Mouse (Mus musculus) MN1 (cell line): Measurements from ENCODE around the gene Cd59b.

ENCODE experiments used
- DNase-seq: peaks from one replicate; pipeline ENCODE4 v3.0.0-alpha.2; 2016; ENCODE audit warnings: low spot score

The Cd59b gene

DNA sequence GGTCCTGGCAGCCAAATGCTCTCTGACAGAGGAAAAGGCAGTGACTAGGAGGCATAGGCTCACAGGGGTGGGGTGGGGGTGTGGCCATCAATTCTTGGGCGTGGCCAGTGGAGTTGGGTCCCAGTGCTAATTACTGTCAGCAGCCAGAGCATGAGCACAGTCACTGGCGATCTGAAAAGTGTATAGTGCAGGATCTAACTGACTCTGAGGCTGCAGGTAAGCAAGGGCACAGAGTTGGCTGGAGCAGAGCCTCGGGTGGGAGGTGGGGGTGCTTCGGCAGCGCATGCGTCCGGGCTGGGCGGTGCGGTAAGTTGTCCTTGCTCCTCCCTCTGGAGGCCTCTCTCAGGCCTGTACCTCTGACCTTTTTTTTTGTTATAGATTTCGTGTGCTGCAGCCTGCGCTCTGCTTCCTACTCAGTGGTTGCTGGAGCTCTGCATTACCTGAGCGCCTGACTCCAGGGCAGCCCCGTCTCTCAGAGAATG, at the start of gene Cd59b:
Gene Cd59b, plus strand, starts transcription at position 146 of the 482 bp plus-strand sequence.
- no peak for DNase-seq

DNA sequence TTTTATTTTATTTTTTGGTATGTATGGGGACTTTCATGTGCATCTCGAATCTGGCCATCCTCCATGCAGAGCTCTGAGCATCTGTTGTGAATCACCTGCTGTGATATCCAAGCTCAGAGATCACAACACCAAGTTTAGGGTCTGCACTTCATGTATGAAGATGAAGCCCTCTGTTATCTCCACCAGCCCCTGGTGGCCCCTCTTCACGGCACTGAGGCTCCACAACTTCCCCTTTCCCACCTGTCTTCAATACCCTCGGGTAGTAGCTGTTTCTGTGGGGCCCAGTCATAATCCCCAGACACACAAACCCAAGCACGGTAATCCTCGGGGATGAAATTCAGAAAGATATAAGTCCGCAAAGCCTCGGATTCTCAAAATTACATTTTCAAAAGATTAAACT, 46.6 kb upstream of the Cd59b start:
- DNase-seq: no peak

DNA sequence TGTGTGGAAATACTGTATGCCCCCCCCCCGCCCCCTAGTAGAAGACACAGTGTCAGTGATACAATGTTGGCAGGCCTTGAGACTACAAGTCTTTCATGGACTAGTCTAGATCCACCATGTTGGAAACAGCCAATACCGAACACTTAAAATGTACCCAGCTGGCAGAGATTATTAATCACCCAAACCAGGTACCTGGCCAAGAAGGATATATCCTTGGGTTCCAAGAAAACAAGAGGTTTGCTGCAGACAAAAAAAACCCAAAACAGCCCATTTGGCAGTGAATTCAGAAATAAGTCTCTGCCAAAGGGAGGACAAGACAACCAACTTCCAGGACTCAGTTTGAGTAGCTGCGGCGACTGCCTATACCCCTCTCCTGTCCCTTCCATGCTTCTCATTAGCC, 45.0 kb upstream of the Cd59b start:
- DNase-seq: no peak

GRCm38 (mm10) chr2:104027458-104028138, 42.1 kb upstream of the Cd59b start, which contains the start of gene Fbxo3:
TSS of gene Fbxo3 (plus strand) at chr2:104027721.
- DNase-seq: peak; percentile 87

GRCm38 (mm10) chr2:104028139-104028723, 41.4 kb upstream of the Cd59b start, which contains the start of gene 4931422A03Rik:
TSS of gene 4931422A03Rik (minus strand) at chr2:104028361.
- peak; percentile 60 for DNase-seq

GRCm38 (mm10) chr2:104029074-104029473, 40.6 kb upstream of the Cd59b start:
- no peak for DNase-seq

DNA sequence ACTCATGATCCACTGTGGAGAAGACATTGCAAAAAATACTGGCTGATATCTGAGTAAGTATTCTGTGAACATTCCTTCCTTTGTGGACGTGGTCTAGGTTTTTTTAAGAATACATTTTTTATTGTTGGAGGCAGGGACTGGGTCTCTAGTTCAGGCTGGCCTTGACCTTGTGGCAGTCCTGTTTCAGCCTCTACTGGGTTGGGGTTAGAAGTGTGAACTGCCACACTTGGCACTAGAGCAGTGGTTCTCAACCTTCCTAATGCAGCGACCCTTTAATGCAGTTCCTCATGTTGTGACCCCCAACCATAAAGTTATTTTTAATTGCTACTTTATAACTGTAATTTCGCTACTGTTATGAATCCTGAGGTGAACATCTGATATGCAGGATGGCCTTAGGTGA, 39.3 kb upstream of the Cd59b start:
- DNase-seq: no peak

DNA sequence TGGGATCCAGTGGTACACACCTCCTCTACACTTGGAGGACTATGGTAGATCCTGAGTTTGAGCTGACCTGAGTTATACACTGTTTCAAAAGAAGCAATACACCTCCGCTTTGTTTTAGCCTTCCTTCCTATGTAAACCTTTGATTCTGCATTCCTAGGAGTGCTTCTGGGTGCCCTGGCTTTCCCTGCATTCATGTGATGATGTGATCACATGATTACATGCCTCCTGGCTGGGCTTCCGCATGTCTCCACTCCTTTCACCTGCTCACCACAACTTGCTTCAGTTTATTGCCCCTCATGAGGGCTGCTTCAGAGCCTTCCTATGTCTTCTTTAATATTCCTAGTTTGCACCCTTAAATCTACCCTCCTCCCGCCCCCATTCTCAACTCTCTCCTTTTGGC, 37.6 kb upstream of the Cd59b start:
- DNase-seq: no peak

- DNase-seq: peak; percentile 67
Observed at GRCm38 (mm10) chr2:104034832-104035472, 34.7 kb upstream of the Cd59b start.

DNA sequence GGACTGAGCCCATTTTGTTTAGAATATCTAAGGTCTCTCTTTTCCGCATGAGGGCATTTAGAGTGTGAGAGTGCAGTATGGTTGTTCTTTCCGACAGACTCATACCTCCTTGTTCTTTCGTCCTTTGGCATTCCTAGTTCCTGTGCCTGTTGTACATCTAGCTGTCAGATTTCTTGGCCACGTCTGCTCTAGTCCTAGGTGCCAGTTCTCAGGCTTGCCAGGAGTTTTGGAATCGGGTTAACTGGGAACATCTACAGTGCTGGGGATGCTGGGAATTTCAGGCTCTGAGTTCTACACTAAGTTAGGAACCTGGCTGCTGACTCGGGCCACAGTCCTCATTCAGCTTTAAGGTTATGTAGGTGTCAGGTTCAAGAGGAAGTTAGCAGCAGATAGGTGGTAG, 34.1 kb upstream of the Cd59b start:
- DNase-seq: no peak

GRCm38 (mm10) chr2:104036316-104036715, 33.3 kb upstream of the Cd59b start:
- DNase-seq: no peak

DNA sequence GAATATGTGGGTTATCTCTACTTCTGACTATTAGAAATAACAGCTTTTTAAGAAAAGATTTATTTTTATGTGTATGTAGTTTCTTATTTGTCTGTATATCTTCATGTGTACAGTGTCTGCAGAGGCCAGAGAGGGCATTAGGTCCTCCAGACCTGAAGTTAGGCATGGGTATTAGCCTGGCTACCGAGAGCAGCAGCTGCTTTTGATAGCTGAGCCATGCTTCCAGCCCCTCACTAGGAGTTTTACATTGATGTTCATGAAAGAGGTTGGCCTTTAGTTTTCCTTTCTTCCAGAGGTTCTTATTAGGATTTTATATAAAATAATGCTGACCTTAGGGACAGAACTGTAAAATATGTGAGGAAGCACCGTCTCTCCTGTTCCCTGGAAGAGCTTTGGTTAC, 31.4 kb upstream of the Cd59b start:
- no peak for DNase-seq

DNA sequence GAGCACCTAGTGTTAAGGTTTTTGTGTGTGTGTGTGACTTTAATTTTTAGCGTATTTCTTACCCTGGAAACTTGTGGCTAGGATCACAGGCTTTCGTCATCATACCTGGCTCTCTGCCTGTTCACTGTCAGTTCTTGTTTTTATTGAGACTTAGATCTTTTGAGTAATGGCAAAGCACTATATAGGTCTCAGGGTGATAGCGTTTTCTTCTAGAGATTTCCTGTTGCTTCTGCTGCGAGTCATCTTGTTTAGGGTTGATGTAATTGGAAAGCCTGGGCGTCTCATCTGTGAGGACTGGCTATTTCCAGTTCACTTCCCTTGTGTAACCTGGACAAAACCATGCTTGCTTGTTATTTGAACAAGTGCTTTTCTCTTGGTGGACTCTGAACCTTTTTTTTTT, 28.0 kb upstream of the Cd59b start:
- peak; percentile 29 for DNase-seq

DNA sequence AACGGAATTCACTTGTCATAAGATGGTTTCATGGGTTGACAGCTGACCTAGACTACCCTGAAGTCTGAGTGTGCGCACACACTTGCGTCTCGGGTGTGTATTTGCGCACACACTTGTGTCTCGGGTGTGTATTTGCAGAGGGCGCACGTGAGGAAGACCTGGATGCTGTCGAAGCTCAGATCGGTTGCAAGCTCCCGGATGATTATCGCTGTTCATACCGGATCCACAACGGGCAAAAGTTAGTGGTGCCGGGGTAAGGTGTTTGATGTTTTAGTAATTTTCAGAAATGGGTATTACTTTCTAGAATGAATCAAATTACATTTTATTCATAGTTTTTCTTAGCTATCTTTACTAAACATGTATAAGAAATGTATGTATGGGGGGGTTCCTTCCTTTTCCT, 26.9 kb upstream of the Cd59b start:
- DNase-seq: no peak

DNA sequence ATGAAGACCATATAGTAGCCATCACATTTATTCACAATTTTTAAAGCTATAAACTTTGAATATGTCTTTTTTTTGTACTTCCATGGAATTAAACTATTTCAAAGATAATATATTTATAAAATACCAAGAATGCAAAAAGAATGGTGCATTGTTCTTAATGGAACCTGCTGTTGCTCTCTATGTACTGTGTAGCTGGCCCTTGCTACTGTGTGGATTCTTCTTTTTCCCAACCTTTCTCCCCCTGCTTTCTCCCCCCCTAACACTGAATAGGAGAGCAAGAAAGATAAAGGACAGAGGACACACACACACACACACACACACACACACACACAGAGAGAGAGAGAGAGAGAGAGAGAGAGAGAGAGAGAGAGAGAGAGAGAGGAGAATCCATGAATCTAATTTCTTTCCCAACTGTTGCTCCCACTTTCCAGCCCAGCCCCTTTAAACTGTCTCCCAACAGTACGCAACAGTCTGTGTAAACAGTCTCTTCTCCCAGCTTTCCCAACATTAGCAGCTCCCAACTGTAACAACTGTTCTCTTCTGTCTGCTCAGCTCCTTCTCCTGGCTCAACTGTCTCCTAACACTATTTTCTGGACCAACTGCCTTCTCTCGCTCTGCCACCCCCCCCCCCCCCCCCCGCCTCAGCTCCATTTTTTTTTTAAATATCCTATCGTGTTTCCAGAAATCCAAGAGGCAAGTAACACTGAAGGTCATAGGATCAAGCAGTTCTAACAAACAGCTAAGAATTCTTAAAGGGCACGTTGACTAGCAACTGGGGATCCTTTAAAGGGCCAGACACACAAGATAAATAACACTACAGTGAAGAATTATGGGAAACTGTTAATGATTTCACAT, 25.8 kb upstream of the Cd59b start:
- no peak for DNase-seq

DNA sequence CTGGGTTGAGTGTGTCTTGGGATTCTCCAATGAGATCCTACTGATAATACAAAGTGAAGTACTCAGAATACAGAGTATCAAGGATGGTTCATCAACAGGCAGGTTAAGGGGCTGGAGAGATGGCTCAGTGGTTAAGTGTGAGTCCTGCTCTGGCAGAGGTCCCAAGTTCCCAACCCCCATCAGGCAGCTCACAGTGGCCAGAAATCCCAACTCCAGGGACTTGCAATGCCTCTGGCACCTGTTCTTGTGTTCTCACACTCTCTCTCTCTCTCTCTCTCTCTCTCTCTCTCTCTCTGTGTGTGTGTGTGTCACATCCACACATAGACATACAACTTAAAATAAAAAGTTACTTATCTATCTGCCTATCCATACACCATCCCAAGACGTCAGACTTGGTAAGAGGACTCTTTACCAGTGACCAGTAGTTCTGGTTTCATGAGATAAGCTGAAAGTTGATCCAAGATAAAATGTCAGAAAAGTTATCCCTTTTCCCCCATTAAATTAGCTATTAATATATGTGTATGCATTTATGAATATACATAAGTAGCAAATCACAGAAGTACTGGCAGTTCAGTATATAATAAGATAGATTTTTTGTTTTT, 25.1 kb upstream of the Cd59b start:
- no peak for DNase-seq

- DNase-seq: no peak
Observed at GRCm38 (mm10) chr2:104058381-104058780, 11.3 kb upstream of the Cd59b start.

DNA sequence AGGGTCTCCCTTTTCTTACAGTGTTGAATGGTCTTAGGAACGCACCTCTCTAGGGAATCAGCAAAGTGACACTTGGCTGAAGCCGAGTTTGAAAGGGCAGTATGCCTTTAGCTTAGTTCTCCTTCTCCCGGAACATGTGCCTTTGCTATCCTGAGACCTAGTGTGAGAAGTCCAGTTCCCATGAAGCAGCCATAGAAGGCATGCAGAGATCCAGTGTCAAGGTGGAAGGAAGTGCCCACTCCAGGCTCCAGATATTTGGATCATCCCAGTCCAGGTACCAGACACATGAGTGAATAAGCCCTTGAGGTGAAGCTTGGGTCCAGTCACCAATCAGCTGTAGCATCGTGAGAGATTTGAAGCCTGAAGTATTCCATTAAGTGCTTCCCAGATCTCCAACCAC, 10.7 kb upstream of the Cd59b start:
- no peak for DNase-seq

DNA sequence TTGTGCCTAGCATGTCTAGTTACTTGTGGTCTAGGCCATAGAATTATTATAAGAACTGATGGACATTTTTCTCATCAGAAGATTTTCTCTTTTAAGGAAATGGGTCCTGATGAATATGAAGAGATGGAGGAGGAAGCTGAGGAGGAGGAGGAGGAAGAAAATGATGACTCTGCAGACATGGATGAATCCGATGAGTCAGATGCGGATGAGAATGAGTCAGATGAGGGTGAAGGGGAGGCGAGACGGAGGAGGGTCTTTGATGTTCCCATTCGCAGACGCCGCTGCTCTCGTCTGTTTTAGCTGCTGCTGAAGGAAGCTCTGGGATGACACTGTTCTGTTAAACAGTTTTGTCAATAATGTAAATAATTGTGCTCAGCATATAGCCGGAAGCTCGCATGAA, 9.9 kb upstream of the Cd59b start:
- no peak for DNase-seq

DNA sequence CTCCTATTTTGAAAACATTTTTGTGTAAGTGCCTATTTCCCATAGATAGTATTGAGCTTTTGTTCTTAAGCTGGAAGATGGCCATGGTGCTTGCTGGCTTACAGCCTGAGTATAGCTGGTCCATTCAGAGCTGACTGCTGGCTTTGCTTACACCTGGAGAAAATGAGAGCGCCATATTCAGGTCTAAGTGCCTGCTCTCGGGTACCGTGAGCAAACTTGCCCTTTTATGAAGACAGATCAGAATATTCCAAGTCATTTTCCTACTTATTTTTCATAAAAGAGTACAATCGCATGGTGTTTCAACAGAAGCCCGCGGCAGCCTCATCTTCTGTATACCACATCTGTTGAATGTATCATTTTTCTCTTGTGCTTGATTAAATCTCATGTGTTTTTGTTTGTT, 8.7 kb upstream of the Cd59b start:
- no peak for DNase-seq

GRCm38 (mm10) chr2:104062665-104063064, 7.0 kb upstream of the Cd59b start:
- no peak for DNase-seq

GRCm38 (mm10) chr2:104064152-104064551, 5.5 kb upstream of the Cd59b start:
- no peak for DNase-seq
